Mouse (Mus musculus): Measurements from ENCODE around the gene Gm20662.

DNA sequence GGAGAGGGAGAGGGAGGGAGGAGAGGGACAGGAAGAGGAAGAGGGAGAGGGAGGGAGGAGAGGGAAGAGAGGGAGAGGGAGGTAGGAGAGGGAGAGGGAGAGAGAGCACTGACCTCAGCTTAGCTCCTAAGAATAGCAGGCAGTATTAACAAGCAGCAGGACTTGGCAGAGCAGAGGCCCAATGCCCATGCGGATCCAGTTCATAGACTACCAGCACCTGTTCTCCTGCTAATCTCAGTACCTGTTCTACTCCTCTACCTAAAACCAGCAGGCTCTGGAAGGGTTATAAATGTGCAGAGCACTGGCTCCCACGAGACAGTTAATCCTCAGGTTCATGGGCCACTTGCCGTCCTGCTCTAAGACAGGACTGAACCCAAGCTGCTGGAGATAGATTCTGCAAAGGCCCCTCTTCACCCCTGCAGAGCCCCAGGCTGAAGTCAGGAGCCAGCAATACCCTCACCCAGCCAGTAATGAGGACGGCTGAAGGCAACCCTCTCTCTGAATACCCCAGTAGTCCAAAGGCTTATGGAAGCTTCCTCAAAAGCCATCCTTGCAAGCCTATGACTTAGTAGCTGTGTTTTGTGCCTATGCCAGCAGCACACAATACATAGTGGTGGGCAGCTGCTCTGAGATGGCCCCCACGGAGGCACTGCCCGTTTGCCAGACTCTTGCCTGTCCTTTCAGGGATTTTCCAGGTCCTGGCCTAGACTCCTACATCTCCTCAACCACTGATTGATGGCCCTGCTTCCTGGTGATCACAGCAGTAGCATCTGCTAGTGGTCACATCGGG lies 77.2 kb downstream of the Gm20662 start:
- no peak for TF ChIP-seq GATA1 (IDR thresholded peaks at IDR 0.05; ENCODE audit: borderline replicate concordance, low read length)
- TF ChIP-seq CTCF (IDR thresholded peaks at IDR 0.05; ENCODE audit: low read depth, low read length) = no peak
- no peak for TF ChIP-seq GATA2 (IDR thresholded peaks at IDR 0.05; ENCODE audit: borderline replicate concordance, low read depth, low read length)

Measured in G1E (cell line).